Mouse (Mus musculus) adrenal gland, adult 2 months (tissue): Measurements from ENCODE around the gene Rnf115. TPM values are rescaled to one million over a fixed set of nuclear protein-coding genes. Genes with fewer than 3 reads are reported as not detected.

ENCODE experiments used
- DNase-seq: peaks from one replicate; pipeline ENCODE4 v3.0.0; 2021
- polyA plus RNA-seq: library from polyadenylated mRNA; depleted of rRNA; stranded (reverse); fragments of >200 nt; gene quantifications from 2 replicates; pipeline ENCODE4 v1.2.3, GENCODE M21; 2012; rRNA removed
- total RNA-seq, 2 experiments: library from RNA; stranded (reverse); gene quantifications; 2 replicates each; pipeline ENCODE4 v1.2.3; 2021

Rnf115 gene
- total and polyA plus RNA-seq, 3 experiments: 12.5 to 46.5 (median 39.4) TPM

GRCm38 (mm10) chr3:96834587-96835348, 107.3 kb downstream of the Rnf115 start:
- no peak for DNase-seq

- DNase-seq: no peak
Observed at GRCm38 (mm10) chr3:96836414-96836813, 109.0 kb downstream of the Rnf115 start.

- no peak for DNase-seq
Observed at GRCm38 (mm10) chr3:96838996-96839645, 111.7 kb downstream of the Rnf115 start.

Other genes starting within 250 kb of the Rnf115 start
- under 1 TPM in 1 of 2 experiments, not detected in 1; 0.23 TPM for gene Hfe2, start 202.5 kb upstream of the Rnf115 start, total RNA-seq
- 0.11 and 0.31 TPM in 2 replicates for gene Hfe2, start 202.5 kb upstream of the Rnf115 start, polyA plus RNA-seq
- 100 to 1,000 TPM; 421 to 430 TPM for gene Txnip, start 169.7 kb upstream of the Rnf115 start, total RNA-seq
- gene Txnip, start 169.7 kb upstream of the Rnf115 start, polyA plus RNA-seq: 390 and 481 TPM in 2 replicates
- not detected for gene Gm16253, start 150.7 kb upstream of the Rnf115 start, total RNA-seq
- not detected in 2 replicates for gene Gm16253, start 150.7 kb upstream of the Rnf115 start, polyA plus RNA-seq
- gene Polr3gl, start 133.5 kb upstream of the Rnf115 start, total RNA-seq: 10 to 100 TPM; 32.5 to 38.5 TPM
- gene Polr3gl, start 133.5 kb upstream of the Rnf115 start, polyA plus RNA-seq: 19.9 and 21.4 TPM in 2 replicates
- gene Ankrd34a, start 131.0 kb upstream of the Rnf115 start, total RNA-seq: 1 to 10 TPM in 1 of 2 experiments, under 1 TPM in 1; 0.75 to 2.3 TPM
- 1.8 and 2.0 TPM in 2 replicates for gene Ankrd34a, start 131.0 kb upstream of the Rnf115 start, polyA plus RNA-seq
- gene Lix1l, start 126.5 kb upstream of the Rnf115 start, total RNA-seq: 10 to 100 TPM; 31.2 to 46.4 TPM
- 17.6 and 21.1 TPM in 2 replicates for gene Lix1l, start 126.5 kb upstream of the Rnf115 start, polyA plus RNA-seq
- gene Rbm8a, start 97.7 kb upstream of the Rnf115 start, total RNA-seq: 10 to 100 TPM; 69.2 to 85.3 TPM
- gene Rbm8a, start 97.7 kb upstream of the Rnf115 start, polyA plus RNA-seq: 1.3 and 2.3 TPM in 2 replicates
- gene Pex11b, start 92.3 kb upstream of the Rnf115 start, total RNA-seq: 10 to 100 TPM; 42.3 to 48.4 TPM
- 31.8 and 32.6 TPM in 2 replicates for gene Pex11b, start 92.3 kb upstream of the Rnf115 start, polyA plus RNA-seq
- under 1 TPM; 0.21 to 0.35 TPM for gene Gm42957, start 92.2 kb upstream of the Rnf115 start, total RNA-seq
- gene Gm42957, start 92.2 kb upstream of the Rnf115 start, polyA plus RNA-seq: 0.02 TPM in 1 of 2 replicates, not detected in the other
- 1 to 10 TPM; 1.3 to 1.9 TPM for gene Itga10, start 82.1 kb upstream of the Rnf115 start, total RNA-seq
- 1.3 and 1.6 TPM in 2 replicates for gene Itga10, start 82.1 kb upstream of the Rnf115 start, polyA plus RNA-seq
- 1 to 10 TPM; 3.0 to 4.6 TPM for gene Ankrd35, start 57.5 kb upstream of the Rnf115 start, total RNA-seq
- 1.5 and 3.3 TPM in 2 replicates for gene Ankrd35, start 57.5 kb upstream of the Rnf115 start, polyA plus RNA-seq
- 10 to 100 TPM; 20.3 to 24.5 TPM for gene Pias3, start 31.3 kb upstream of the Rnf115 start, total RNA-seq
- 38.9 and 43.9 TPM in 2 replicates for gene Pias3, start 31.3 kb upstream of the Rnf115 start, polyA plus RNA-seq
- 1 to 10 TPM in 1 of 2 experiments, under 1 TPM in 1; 0.95 to 1.1 TPM for gene Nudt17, start 19.1 kb upstream of the Rnf115 start, total RNA-seq
- gene Nudt17, start 19.1 kb upstream of the Rnf115 start, polyA plus RNA-seq: 2.3 and 2.5 TPM in 2 replicates
- 10 to 100 TPM; 28.9 to 32.8 TPM for gene Polr3c, start within 50 bp of the Rnf115 start, total RNA-seq
- gene Polr3c, start within 50 bp of the Rnf115 start, polyA plus RNA-seq: 14.1 and 19.9 TPM in 2 replicates
- gene Pdzk1, start 101.6 kb downstream of the Rnf115 start, total RNA-seq: under 1 TPM; 0.26 to 0.35 TPM
- not detected in 2 replicates for gene Pdzk1, start 101.6 kb downstream of the Rnf115 start, polyA plus RNA-seq
- not detected for gene Cd160, start 101.7 kb downstream of the Rnf115 start, total RNA-seq
- gene Cd160, start 101.7 kb downstream of the Rnf115 start, polyA plus RNA-seq: 0.18 TPM in 1 of 2 replicates, not detected in the other
- gene Gja5, start 177.0 kb downstream of the Rnf115 start, total RNA-seq: 1 to 10 TPM; 1.7 to 2.1 TPM
- gene Gja5, start 177.0 kb downstream of the Rnf115 start, polyA plus RNA-seq: 1.4 and 1.6 TPM in 2 replicates
- gene Gpr89, start 177.7 kb downstream of the Rnf115 start, total RNA-seq: 10 to 100 TPM; 27.9 to 34.4 TPM
- gene Gpr89, start 177.7 kb downstream of the Rnf115 start, polyA plus RNA-seq: 8.6 and 10.7 TPM in 2 replicates
- gene Gja8, start 198.4 kb downstream of the Rnf115 start, total RNA-seq: not detected
- not detected in 2 replicates for gene Gja8, start 198.4 kb downstream of the Rnf115 start, polyA plus RNA-seq